Mouse (Mus musculus) mouse trophoblast stem cell (cell line): ENCODE measurements around the gene Tnpo1.
"Not testable (repeated sequence)": the region's sequence is repeated elsewhere in the genome, so short reads cannot be mapped to it uniquely, and the experiment has no call there.

ENCODE experiments used
- in situ Hi-C, 2 experiments: fragments of 300-500 bp; cut with MseI, MboI; formaldehyde crosslinking; loops; 2 replicates in 1 of 2; 3 replicates in 1 of 2; pipeline ENCODE4 v1.15.1; 2025

Tnpo1 gene

GRCm38 (mm10) chr13:98819094-98819493 is 107.1 kb downstream of the Tnpo1 start:
- in situ Hi-C loops, result no loop called here

GRCm38 (mm10) chr13:98818205-98818604 is 108.0 kb downstream of the Tnpo1 start:
- in situ Hi-C loops, result no loop called here

- in situ Hi-C loops, result no loop called here
Measured at GRCm38 (mm10) chr13:98817766-98818165, 108.4 kb downstream of the Tnpo1 start.

GRCm38 (mm10) chr13:98816981-98817660 is 109.1 kb downstream of the Tnpo1 start:
- in situ Hi-C loops, result not testable (repeated sequence)

- in situ Hi-C loops, result no loop called here
Measured at GRCm38 (mm10) chr13:98816571-98816970, 109.6 kb downstream of the Tnpo1 start.

GRCm38 (mm10) chr13:98815147-98815785 is 110.9 kb downstream of the Tnpo1 start, which contains the start of gene Fcho2:
Gene Fcho2, minus strand, starts transcription at chr13:98815449.
- in situ Hi-C loops, result no loop called here

GRCm38 (mm10) chr13:98814275-98815040 is 111.7 kb downstream of the Tnpo1 start:
- in situ Hi-C loops, result no loop called here

GRCm38 (mm10) chr13:98813596-98814274 is 112.4 kb downstream of the Tnpo1 start:
- in situ Hi-C loops, result no loop called here

GRCm38 (mm10) chr13:98813167-98813566 is 113.0 kb downstream of the Tnpo1 start:
- in situ Hi-C loops, result no loop called here

GRCm38 (mm10) chr13:98812285-98812684 is 113.9 kb downstream of the Tnpo1 start:
- in situ Hi-C loops, result no loop called here

GRCm38 (mm10) chr13:98810143-98810542 is 116.0 kb downstream of the Tnpo1 start:
- in situ Hi-C loops, result no loop called here

GRCm38 (mm10) chr13:98809087-98809486 is 117.1 kb downstream of the Tnpo1 start:
- in situ Hi-C loops, result no loop called here

GRCm38 (mm10) chr13:98804480-98804879 is 121.7 kb downstream of the Tnpo1 start:
- in situ Hi-C loops, result no loop called here

GRCm38 (mm10) chr13:98803699-98804098 is 122.5 kb downstream of the Tnpo1 start:
- in situ Hi-C loops, result no loop called here

GRCm38 (mm10) chr13:98802957-98803356 is 123.2 kb downstream of the Tnpo1 start:
- in situ Hi-C loops, result no loop called here

GRCm38 (mm10) chr13:98795511-98795910 is 130.7 kb downstream of the Tnpo1 start:
- in situ Hi-C loops, result no loop called here

GRCm38 (mm10) chr13:98792864-98793263 is 133.3 kb downstream of the Tnpo1 start:
- in situ Hi-C loops, result no loop called here

GRCm38 (mm10) chr13:98791693-98792092 is 134.5 kb downstream of the Tnpo1 start:
- in situ Hi-C loops, result no loop called here
